Mouse (Mus musculus) testis, adult 2 months (tissue): Measurements from ENCODE around the gene AW822073.
"Not testable (repeated sequence)": the region's sequence is repeated elsewhere in the genome, so short reads cannot be mapped to it uniquely, and the experiment has no call there.

Experiments used
- CTCF ChIP-seq: fragments of 200-500 bp; IDR thresholded peaks from 2 replicates; pipeline ENCODE4 v1.5.1; 2012; ENCODE audit warnings: low read depth, mild to moderate bottlenecking, inconsistent platforms, low read length, moderate library complexity; ENCODE audit not compliant: control insufficient read depth, insufficient read depth, insufficient replicate concordance
- POLR2A ChIP-seq: fragments of 200-500 bp; IDR thresholded peaks from 2 replicates; pipeline ENCODE4 v1.6.1; 2012; ENCODE audit warnings: low read depth, mild to moderate bottlenecking, inconsistent platforms, low read length, moderate library complexity; ENCODE audit not compliant: control insufficient read depth

DNA sequence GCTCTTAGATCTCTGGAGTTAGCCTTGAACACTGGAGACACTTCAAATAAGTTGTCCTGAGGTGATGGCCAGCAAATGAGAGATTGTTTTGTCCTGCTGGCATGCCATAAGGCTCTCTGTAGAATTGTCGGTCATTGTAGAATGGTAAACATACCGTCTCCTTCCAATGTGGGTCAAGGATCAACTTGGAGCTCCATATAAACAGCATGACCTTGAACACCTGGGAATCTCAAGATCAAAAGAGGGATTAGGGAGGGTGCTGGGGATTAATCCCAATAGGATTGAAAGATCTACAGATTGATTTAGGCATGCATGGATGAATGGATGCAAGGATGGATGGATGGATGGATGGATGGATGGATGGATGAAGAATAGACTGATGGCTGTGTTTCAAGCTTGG, 3.2 kb downstream of the AW822073 start:
- TF ChIP-seq CTCF, POLR2A: not testable (repeated sequence)
